Mouse (Mus musculus): ENCODE measurements around the gene Etv5.
A peak's percentile ranks its signal among the peaks of the same experiment; 100 is the strongest.

The Etv5 gene

GRCm38 (mm10) chr16:22439499-22440177 is at the start of gene Etv5:
Etv5 (minus strand) TSS chr16:22439719.
- DNase-seq (ENCODE audit: low spot score in 2 of 2) = peak; percentile 91 to 99

GRCm38 (mm10) chr16:22483900-22484299 is 44.4 kb upstream of the Etv5 start:
- DNase-seq (ENCODE audit: low spot score in 2 of 2) = no peak

- no peak for DNase-seq (ENCODE audit: low spot score in 2 of 2)
Measured at GRCm38 (mm10) chr16:22479322-22479721, 39.8 kb upstream of the Etv5 start.

- no peak for DNase-seq (ENCODE audit: low spot score in 2 of 2)
Measured at GRCm38 (mm10) chr16:22471728-22472127, 32.2 kb upstream of the Etv5 start.

GRCm38 (mm10) chr16:22469385-22469784 is 29.9 kb upstream of the Etv5 start:
- DNase-seq (ENCODE audit: low spot score in 2 of 2) = no peak

GRCm38 (mm10) chr16:22467111-22467510 is 27.6 kb upstream of the Etv5 start:
- DNase-seq (ENCODE audit: low spot score in 2 of 2) = no peak

- no peak for DNase-seq (ENCODE audit: low spot score in 2 of 2)
Measured at GRCm38 (mm10) chr16:22466381-22466780, 26.9 kb upstream of the Etv5 start.

- no peak for DNase-seq (ENCODE audit: low spot score in 2 of 2)
Measured at GRCm38 (mm10) chr16:22462220-22462619, 22.7 kb upstream of the Etv5 start.

- no peak for DNase-seq (ENCODE audit: low spot score in 2 of 2)
Measured at GRCm38 (mm10) chr16:22461728-22462127, 22.2 kb upstream of the Etv5 start.

- no peak for DNase-seq (ENCODE audit: low spot score in 2 of 2)
Measured at GRCm38 (mm10) chr16:22460960-22461359, 21.4 kb upstream of the Etv5 start.

GRCm38 (mm10) chr16:22452082-22452481 is 12.6 kb upstream of the Etv5 start:
- DNase-seq (ENCODE audit: low spot score in 2 of 2) = peak in 1 of 2 experiments; percentile 50

GRCm38 (mm10) chr16:22448093-22448492 is 8.6 kb upstream of the Etv5 start:
- DNase-seq (ENCODE audit: low spot score in 2 of 2) = no peak

GRCm38 (mm10) chr16:22444786-22445185 is 5.3 kb upstream of the Etv5 start:
- no peak for DNase-seq (ENCODE audit: low spot score in 2 of 2)

- no peak for DNase-seq (ENCODE audit: low spot score in 2 of 2)
Measured at GRCm38 (mm10) chr16:22442202-22442601, 2.7 kb upstream of the Etv5 start.

- no peak for DNase-seq (ENCODE audit: low spot score in 2 of 2)
Measured at GRCm38 (mm10) chr16:22441317-22441716, 1.8 kb upstream of the Etv5 start.

GRCm38 (mm10) chr16:22440269-22440668 is 750 bp upstream of the Etv5 start:
- DNase-seq (ENCODE audit: low spot score in 2 of 2) = peak in 1 of 2 experiments; percentile 43

GRCm38 (mm10) chr16:22438441-22439373 is 812 bp downstream of the Etv5 start:
- peak; percentile 35 to 47 for DNase-seq (ENCODE audit: low spot score in 2 of 2)

- no peak for DNase-seq (ENCODE audit: low spot score in 2 of 2)
Measured at GRCm38 (mm10) chr16:22436106-22436505, 3.4 kb downstream of the Etv5 start.

GRCm38 (mm10) chr16:22434530-22434929 is 5.0 kb downstream of the Etv5 start:
- no peak for DNase-seq (ENCODE audit: low spot score in 2 of 2)

- no peak for DNase-seq (ENCODE audit: low spot score in 2 of 2)
Measured at GRCm38 (mm10) chr16:22433944-22434343, 5.6 kb downstream of the Etv5 start.

- no peak for DNase-seq (ENCODE audit: low spot score in 2 of 2)
Measured at GRCm38 (mm10) chr16:22431773-22432172, 7.7 kb downstream of the Etv5 start.

- no peak for DNase-seq (ENCODE audit: low spot score in 2 of 2)
Measured at GRCm38 (mm10) chr16:22431335-22431734, 8.2 kb downstream of the Etv5 start.

Measured in urinary bladder, adult 18-20 months (tissue).